Mouse (Mus musculus): ENCODE data around the gene Rps11.

GRCm38 (mm10) chr7:45086084-45086483 lies 38.2 kb downstream of the Rps11 start:
- TF ChIP-seq CTCF (IDR thresholded peaks at IDR 0.05; ENCODE audit: low read depth, low read length) (no peak; the same call in 1 of the 2 replicates), POLR2A (IDR thresholded peaks at IDR 0.05; ENCODE audit: borderline replicate concordance, low read depth, low read length) (no peak)

All from bone marrow macrophage, adult 2 months (primary cell).